Mouse (Mus musculus) heart, embryonic 16.5 days (tissue): ENCODE results near the gene Dnaja4. TPM values are rescaled to one million over a fixed set of nuclear protein-coding genes. Genes with fewer than 3 reads are reported as not detected.
A peak's percentile ranks its signal among the peaks of the same experiment; 100 is the strongest.

Experiments used
- ATAC-seq: fragments of 200-750 bp; cut with Nextera tagmentation; replicated peaks from 2 replicates; pipeline ENCODE4 v1.8.0; 2017; ENCODE audit warnings: moderate number of reproducible peaks; ENCODE audit not compliant: insufficient read depth, low FRiP score; ENCODE audit errors: extremely low read depth
- H3K27ac ChIP-seq: fragments of 300-500 bp; sonication (generic); 2 replicates; pipeline ENCODE4 v1.5.1; 2014; ENCODE audit warnings: mild to moderate bottlenecking, low read length, control low read depth, moderate library complexity
- H3K27me3 ChIP-seq: fragments of 300-500 bp; sonication (generic); 2 replicates; pipeline ENCODE4 v1.6.1; 2014; ENCODE audit warnings: low read length, mixed read lengths; ENCODE audit not compliant: control insufficient read depth, insufficient read depth
- H3K36me3 ChIP-seq: fragments of 300-500 bp; sonication (generic); 2 replicates; pipeline ENCODE4 v1.6.1; 2014; ENCODE audit not compliant: control insufficient read depth, insufficient read depth
- H3K4me1 ChIP-seq: fragments of 300-500 bp; sonication (generic); 2 replicates; pipeline ENCODE4 v1.6.1; 2014; ENCODE audit warnings: low read length, mixed read lengths; ENCODE audit not compliant: control insufficient read depth, insufficient read depth
- H3K4me2 ChIP-seq: fragments of 300-500 bp; sonication (generic); 2 replicates; pipeline ENCODE4 v1.6.1; 2014; ENCODE audit warnings: low read depth, mild to moderate bottlenecking, control low read depth, low read length
- H3K4me3 ChIP-seq: fragments of 300-500 bp; sonication (generic); 2 replicates; pipeline ENCODE4 v1.5.1; 2014; ENCODE audit warnings: mild to moderate bottlenecking, control low read depth, low read length
- H3K9ac ChIP-seq: fragments of 300-500 bp; sonication (generic); 2 replicates; pipeline ENCODE4 v1.6.1; 2014; ENCODE audit warnings: low read length, control low read depth
- H3K9me3 ChIP-seq: fragments of 300-500 bp; sonication (generic); replicated peaks from 2 replicates; pipeline ENCODE4 v1.6.1; 2016; ENCODE audit warnings: low read length; ENCODE audit not compliant: control insufficient read depth
- WGBS: fragments of 180-500 bp; shearing (Covaris S2); extraction: QIAGEN DNeasy Blood & Tissue Kit; methylation state at CpG from one replicate; pipeline ENCODE4 v1.1.7; 2014; 5-methylcytosine and 5-hydroxymethylcytosine counted together
- polyA plus RNA-seq: library from polyadenylated mRNA; unstranded; fragments of >200 nt; fragmentation: Nextera tagmentation; extraction: Ambion mirVana; gene quantifications from 2 replicates; pipeline ENCODE4 v1.2.1, GENCODE M21; 2015

The Dnaja4 gene
- polyA plus RNA-seq, 1 experiment from 2014 or later = 30.1 TPM

- no peak for ATAC-seq
- Histone ChIP-seq H3K4me3 (peak overlapping the region; percentile 16), H3K27me3 (no peaks in the 10 kb centered on the region), H3K4me1 (peaks cover 19% of the 10 kb centered on the region), H3K4me2 (peak overlapping the region; percentile 55), H3K36me3 (no peaks in the 10 kb centered on the region), H3K9me3 (no peaks in the 10 kb centered on the region), H3K27ac (no peak overlapping the region), H3K9ac (peak overlapping the region; percentile 49; the same call in 1 of the 2 replicates)
- WGBS = 12% methylated on average over 9 of the region's 9 CpGs
Observed at GRCm38 (mm10) chr9:54736284-54736701, 37.6 kb downstream of the Dnaja4 start.

- Histone ChIP-seq H3K9ac (no peak overlapping the region), H3K36me3 (no peaks in the 10 kb centered on the region), H3K4me3 (no peak overlapping the region), H3K27me3 (no peaks in the 10 kb centered on the region), H3K4me1 (peaks cover 10% of the 10 kb centered on the region), H3K27ac (no peak overlapping the region), H3K4me2 (no peak overlapping the region), H3K9me3 (no peaks in the 10 kb centered on the region)
- ATAC-seq = no peak
- 25% methylated on average over 3 of the region's 3 CpGs for WGBS
Observed at GRCm38 (mm10) chr9:54738376-54738775, 39.7 kb downstream of the Dnaja4 start.

- Histone ChIP-seq H3K9me3 (no peaks in the 10 kb centered on the region), H3K9ac (no peak overlapping the region), H3K4me2 (no peak overlapping the region), H3K27ac (no peak overlapping the region), H3K4me1 (no peaks in the 10 kb centered on the region), H3K27me3 (no peaks in the 10 kb centered on the region), H3K36me3 (no peaks in the 10 kb centered on the region), H3K4me3 (no peak overlapping the region)
- WGBS = 55% methylated on average over 4 of the region's 4 CpGs
- no peak for ATAC-seq
Observed at GRCm38 (mm10) chr9:54743891-54744290, 45.2 kb downstream of the Dnaja4 start.

GRCm38 (mm10) chr9:54745740-54746370, 47.2 kb downstream of the Dnaja4 start:
- H3K36me3 ChIP-seq = no peaks in the 10 kb centered on the region
- no peak overlapping the region for H3K27ac ChIP-seq
- H3K4me2 ChIP-seq = no peak overlapping the region
- no peak overlapping the region for H3K4me3 ChIP-seq
- H3K9me3 ChIP-seq = no peaks in the 10 kb centered on the region
- H3K9ac ChIP-seq = no peak overlapping the region
- WGBS = 75% methylated on average over 13 of the region's 13 CpGs
- H3K27me3 ChIP-seq = no peaks in the 10 kb centered on the region
- no peak for ATAC-seq
- no peaks in the 10 kb centered on the region for H3K4me1 ChIP-seq

- WGBS = 80% methylated on average over 7 of the region's 7 CpGs
- no peaks in the 10 kb centered on the region for H3K36me3 ChIP-seq
Observed at GRCm38 (mm10) chr9:54750215-54750981, 51.7 kb downstream of the Dnaja4 start.

GRCm38 (mm10) chr9:54751684-54752083, 53.0 kb downstream of the Dnaja4 start:
- Histone ChIP-seq H3K9me3 (no peaks in the 10 kb centered on the region), H3K27me3 (peaks cover 8% of the 10 kb centered on the region; the same call in 1 of the 2 replicates), H3K27ac (no peak overlapping the region), H3K4me2 (no peak overlapping the region), H3K9ac (no peak overlapping the region), H3K4me1 (no peaks in the 10 kb centered on the region), H3K36me3 (no peaks in the 10 kb centered on the region), H3K4me3 (no peak overlapping the region)
- ATAC-seq = no peak
- WGBS = 72% methylated on average over 2 of the region's 2 CpGs

More at GRCm38 (mm10) chr9:54750215-54750981, 51.7 kb downstream of the Dnaja4 start:
- no peak overlapping the region for H3K9ac ChIP-seq
- no peak for ATAC-seq
- H3K4me2 ChIP-seq = no peak overlapping the region
- no peak overlapping the region for H3K27ac ChIP-seq
- H3K4me1 ChIP-seq = no peaks in the 10 kb centered on the region
- no peaks in the 10 kb centered on the region for H3K9me3 ChIP-seq
- H3K4me3 ChIP-seq = no peak overlapping the region
- H3K27me3 ChIP-seq = peaks cover 8% of the 10 kb centered on the region; the same call in 1 of the 2 replicates

- WGBS = 49% methylated on average over 21 of the region's 21 CpGs
- no peaks in the 10 kb centered on the region for H3K4me1 ChIP-seq
- H3K4me2 ChIP-seq = no peak overlapping the region
- H3K9me3 ChIP-seq = no peaks in the 10 kb centered on the region
- ATAC-seq = no peak
- no peaks in the 10 kb centered on the region for H3K36me3 ChIP-seq
- H3K4me3 ChIP-seq = no peak overlapping the region
- H3K27ac ChIP-seq = no peak overlapping the region
- no peak overlapping the region for H3K9ac ChIP-seq
- H3K27me3 ChIP-seq = peaks cover 8% of the 10 kb centered on the region; the same call in 1 of the 2 replicates
Observed at GRCm38 (mm10) chr9:54752201-54752943, 53.7 kb downstream of the Dnaja4 start.

- H3K9ac ChIP-seq = no peak overlapping the region
- H3K4me1 ChIP-seq = no peaks in the 10 kb centered on the region
- H3K9me3 ChIP-seq = no peaks in the 10 kb centered on the region
- H3K36me3 ChIP-seq = no peaks in the 10 kb centered on the region
- peaks cover 8% of the 10 kb centered on the region; the same call in 1 of the 2 replicates for H3K27me3 ChIP-seq
- no peak overlapping the region for H3K27ac ChIP-seq
- 63% methylated on average over 11 of the region's 11 CpGs for WGBS
- no peak overlapping the region for H3K4me2 ChIP-seq
- H3K4me3 ChIP-seq = no peak overlapping the region
- ATAC-seq = no peak
Observed at GRCm38 (mm10) chr9:54752944-54753295, 54.2 kb downstream of the Dnaja4 start.

GRCm38 (mm10) chr9:54759592-54759991, 60.9 kb downstream of the Dnaja4 start:
- Histone ChIP-seq H3K9ac (no peak overlapping the region), H3K4me3 (no peak overlapping the region), H3K4me1 (peaks cover 2% of the 10 kb centered on the region), H3K4me2 (no peak overlapping the region), H3K27ac (no peak overlapping the region), H3K36me3 (no peaks in the 10 kb centered on the region), H3K9me3 (no peaks in the 10 kb centered on the region), H3K27me3 (peaks cover 29% of the 10 kb centered on the region)
- WGBS = 37% methylated on average over 6 of the region's 6 CpGs
- ATAC-seq = no peak
